Mouse (Mus musculus) limb, embryonic 11.5 days (tissue): ENCODE results near the gene Zfp207. TPM values are rescaled to one million over a fixed set of nuclear protein-coding genes. Genes with fewer than 3 reads are reported as not detected.
A peak's percentile ranks its signal among the peaks of the same experiment; 100 is the strongest.

ENCODE experiments used
- ATAC-seq: fragments of 200-750 bp; cut with Nextera tagmentation; 2 replicates; pipeline ENCODE4 v1.8.0; 2017; ENCODE audit warnings: low read depth; ENCODE audit not compliant: insufficient number of reproducible peaks, low FRiP score, low TSS enrichment
- DNase-seq: peaks from one replicate; pipeline ENCODE4 v3.0.0-alpha.2; 2015; ENCODE audit warnings: low spot score
- H3K27ac ChIP-seq: fragments of 300-500 bp; sonication (generic); replicated peaks from 2 replicates; pipeline ENCODE4 v1.5.1; 2014; ENCODE audit warnings: low read depth, mild to moderate bottlenecking, low read length
- H3K27me3 ChIP-seq: fragments of 300-500 bp; sonication (generic); 2 replicates; pipeline ENCODE4 v1.6.1; 2014; ENCODE audit warnings: mild to moderate bottlenecking, low read length, mixed read lengths; ENCODE audit not compliant: control insufficient read depth, insufficient read depth
- H3K36me3 ChIP-seq: fragments of 300-500 bp; sonication (generic); 2 replicates; pipeline ENCODE4 v1.6.1; 2014; ENCODE audit warnings: mild to moderate bottlenecking, low read length, moderate library complexity, mixed read lengths; ENCODE audit not compliant: control insufficient read depth, insufficient read depth
- H3K4me1 ChIP-seq: fragments of 300-500 bp; sonication (generic); 2 replicates; pipeline ENCODE4 v1.6.1; 2014; ENCODE audit warnings: low read length, mixed read lengths; ENCODE audit not compliant: control insufficient read depth, insufficient read depth
- H3K4me2 ChIP-seq: fragments of 300-500 bp; sonication (generic); 2 replicates; pipeline ENCODE4 v1.6.1; 2014; ENCODE audit warnings: low read depth, mild to moderate bottlenecking, moderate library complexity; ENCODE audit not compliant: severe bottlenecking
- H3K4me3 ChIP-seq: fragments of 300-500 bp; sonication (generic); 2 replicates; pipeline ENCODE4 v1.5.1; 2014; ENCODE audit warnings: low read depth, low read length
- H3K9ac ChIP-seq: fragments of 300-500 bp; sonication (generic); 2 replicates; pipeline ENCODE4 v1.6.1; 2014; ENCODE audit warnings: mild to moderate bottlenecking, low read length
- H3K9me3 ChIP-seq: fragments of 300-500 bp; sonication (generic); 2 replicates; pipeline ENCODE4 v1.6.1; 2016; ENCODE audit warnings: low read length; ENCODE audit not compliant: control insufficient read depth
- WGBS: fragments of 180-500 bp; shearing (Covaris S2); extraction: QIAGEN DNeasy Blood & Tissue Kit; methylation state at CpG from one replicate; pipeline ENCODE4 v1.1.7; 2014; 5-methylcytosine and 5-hydroxymethylcytosine counted together
- polyA plus RNA-seq: library from polyadenylated mRNA; unstranded; fragments of >200 nt; fragmentation: Nextera tagmentation; extraction: Ambion mirVana; gene quantifications from 2 replicates; pipeline ENCODE4 v1.2.1, GENCODE M21; 2014

Zfp207 gene
- 343 and 367 TPM in 2 replicates for polyA plus RNA-seq

DNA sequence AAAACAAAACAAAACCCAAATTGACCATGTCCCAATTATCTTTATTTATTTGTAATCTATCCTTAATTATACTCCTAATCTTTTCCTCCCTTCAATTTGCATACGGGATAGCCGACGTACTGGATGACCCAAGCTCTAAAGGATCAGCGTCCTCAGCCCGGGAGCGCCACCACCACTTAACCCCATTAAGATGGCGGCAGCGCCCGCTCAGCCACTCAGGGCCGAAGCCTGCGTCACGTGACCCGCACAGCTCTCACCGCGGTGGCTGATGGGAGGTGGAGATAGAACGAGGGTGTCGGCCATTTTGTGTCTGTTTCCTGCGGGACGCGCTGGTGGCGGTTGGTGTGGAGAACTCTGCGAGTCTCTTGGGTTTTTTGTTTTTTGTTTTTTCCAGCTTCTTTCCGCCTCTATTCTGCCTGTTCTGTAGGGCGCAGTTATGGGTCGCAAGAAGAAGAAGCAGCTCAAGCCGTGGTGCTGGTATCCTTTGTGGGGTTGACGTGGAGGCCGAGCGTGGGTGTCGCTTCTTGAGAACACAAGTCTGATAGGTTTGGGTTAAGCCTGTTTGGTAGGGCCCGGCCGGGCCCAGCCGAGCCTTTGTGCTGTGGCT is at the start of gene Zfp207:
Gene Zfp207 (plus strand): TSS at position 261 of the 607 bp plus-strand sequence.
- DNase-seq (peak; percentile 98), ATAC-seq (peak; percentile 91)
- H3K9ac ChIP-seq, result peak within 1 kb of the TSS; percentile 99
- H3K27me3 ChIP-seq, result no peaks in the 10 kb centered on the region
- WGBS, result under 1% methylated on average over 33 of the region's 33 CpGs
- H3K27ac ChIP-seq, result peak within 1 kb of the TSS; percentile 64; the same call in 1 of the 2 replicates
- peaks cover 7% of the 10 kb centered on the region; the same call in 1 of the 2 replicates for H3K4me1 ChIP-seq
- peak within 1 kb of the TSS; percentile 92 for H3K4me2 ChIP-seq
- no peaks in the 10 kb centered on the region for H3K9me3 ChIP-seq
- peak within 1 kb of the TSS; percentile 97 for H3K4me3 ChIP-seq
- H3K36me3 ChIP-seq, result peaks cover 5% of the 10 kb centered on the region; the same call in 1 of the 2 replicates

DNA sequence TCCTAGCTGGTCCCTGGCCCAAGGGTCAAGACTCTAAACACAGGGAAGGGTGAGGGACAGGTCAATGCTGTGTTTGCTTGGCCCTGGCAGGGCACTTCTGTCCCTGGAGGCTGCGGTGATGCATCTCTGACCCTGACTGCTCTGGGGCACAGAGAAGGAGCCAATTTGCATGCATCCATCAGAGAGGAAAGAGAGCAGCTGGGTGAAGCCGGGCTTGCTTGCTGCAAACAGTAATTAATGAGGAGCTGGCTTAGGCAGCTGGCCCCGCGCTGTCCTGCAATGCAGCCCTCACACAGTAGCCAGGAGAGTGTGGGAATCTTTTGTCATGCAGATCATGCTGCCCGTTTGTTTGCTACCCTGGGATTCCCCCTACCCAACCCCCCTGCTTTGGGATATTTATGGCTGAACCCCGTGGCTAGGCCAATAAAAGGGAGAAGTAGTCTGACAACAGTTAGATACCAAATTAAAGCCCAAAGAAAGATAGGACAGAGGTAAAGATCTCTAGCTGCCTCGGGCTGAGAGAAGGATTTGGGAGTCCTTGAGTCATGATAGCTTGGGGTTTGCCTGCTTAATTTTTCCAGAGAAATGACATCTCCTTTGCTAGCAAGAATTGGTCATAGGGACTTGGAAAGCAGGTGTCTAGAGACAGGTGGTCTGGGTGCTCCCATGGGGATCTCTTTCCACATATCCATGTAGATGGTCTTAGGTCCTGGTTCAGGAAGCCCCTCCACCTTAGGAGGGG is 47.3 kb upstream of the Zfp207 start:
- Histone ChIP-seq H3K4me3 (no peak overlapping the region), H3K4me1 (0 out of 2 replicates have a peak, but pooled peaks cover 3% of the 10 kb centered on the region), H3K27ac (no peak overlapping the region), H3K36me3 (no peaks in the 10 kb centered on the region), H3K9ac (no peak overlapping the region), H3K4me2 (no peak overlapping the region), H3K9me3 (no peaks in the 10 kb centered on the region), H3K27me3 (no peaks in the 10 kb centered on the region)
- ATAC-seq (no peak), DNase-seq (peak; percentile 28)
- WGBS, result 1% methylated on average over 7 of the region's 7 CpGs

DNA sequence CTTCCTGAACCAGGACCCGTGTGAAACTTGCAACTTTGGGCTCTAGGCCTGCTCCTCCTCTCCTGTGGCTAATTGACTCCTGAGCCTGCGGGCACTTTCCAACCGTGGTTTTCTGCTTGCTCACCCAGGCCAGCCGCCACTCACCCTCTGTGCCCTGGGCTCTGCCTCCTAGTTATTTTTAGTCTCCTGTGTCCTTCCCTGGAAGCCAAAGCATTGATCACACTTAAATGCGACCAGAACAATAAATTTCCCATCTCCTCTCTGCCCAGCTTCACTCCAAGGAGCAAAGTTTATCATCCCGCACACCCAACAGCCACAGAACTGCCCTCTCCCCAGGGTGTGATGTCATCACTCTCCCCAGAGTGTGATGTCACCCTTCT is 46.7 kb upstream of the Zfp207 start:
- Histone ChIP-seq H3K4me1 (0 out of 2 replicates have a peak, but pooled peaks cover 3% of the 10 kb centered on the region), H3K4me3 (no peak overlapping the region), H3K4me2 (no peak overlapping the region), H3K9ac (no peak overlapping the region), H3K36me3 (no peaks in the 10 kb centered on the region), H3K27me3 (no peaks in the 10 kb centered on the region), H3K9me3 (no peaks in the 10 kb centered on the region), H3K27ac (no peak overlapping the region)
- WGBS, result 14% methylated on average over 6 of the region's 6 CpGs
- DNase-seq (no peak), ATAC-seq (no peak)

DNA sequence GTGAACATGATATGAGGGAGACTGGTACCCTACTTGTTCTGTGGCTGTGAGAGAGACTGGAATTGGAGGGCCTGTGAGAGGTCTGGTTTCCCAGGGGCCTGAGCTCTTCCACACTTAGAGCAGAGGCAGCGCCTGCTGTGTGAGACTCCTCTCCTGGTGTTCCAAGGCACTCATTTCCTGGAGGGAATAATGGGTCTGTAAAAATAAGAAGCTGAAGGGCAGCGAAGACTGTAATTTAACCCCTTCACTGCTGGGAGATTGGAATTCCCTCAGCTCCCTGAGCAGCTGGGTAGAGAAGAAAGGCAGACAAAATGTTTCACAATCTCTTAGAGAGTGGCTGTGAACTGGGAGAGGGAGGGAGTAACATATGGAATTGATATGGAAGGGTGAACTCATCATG is 40.6 kb upstream of the Zfp207 start:
- H3K4me2 ChIP-seq, result no peak overlapping the region
- 6% methylated on average over 2 of the region's 2 CpGs for WGBS
- no peak for ATAC-seq
- no peak overlapping the region for H3K4me3 ChIP-seq
- no peak overlapping the region for H3K9ac ChIP-seq
- H3K36me3 ChIP-seq, result no peaks in the 10 kb centered on the region
- DNase-seq, result peak; percentile 49
- H3K27ac ChIP-seq, result no peak overlapping the region
- no peaks in the 10 kb centered on the region; the same call in 1 of the 2 replicates for H3K4me1 ChIP-seq
- no peaks in the 10 kb centered on the region for H3K9me3 ChIP-seq
- H3K27me3 ChIP-seq, result no peaks in the 10 kb centered on the region

DNA sequence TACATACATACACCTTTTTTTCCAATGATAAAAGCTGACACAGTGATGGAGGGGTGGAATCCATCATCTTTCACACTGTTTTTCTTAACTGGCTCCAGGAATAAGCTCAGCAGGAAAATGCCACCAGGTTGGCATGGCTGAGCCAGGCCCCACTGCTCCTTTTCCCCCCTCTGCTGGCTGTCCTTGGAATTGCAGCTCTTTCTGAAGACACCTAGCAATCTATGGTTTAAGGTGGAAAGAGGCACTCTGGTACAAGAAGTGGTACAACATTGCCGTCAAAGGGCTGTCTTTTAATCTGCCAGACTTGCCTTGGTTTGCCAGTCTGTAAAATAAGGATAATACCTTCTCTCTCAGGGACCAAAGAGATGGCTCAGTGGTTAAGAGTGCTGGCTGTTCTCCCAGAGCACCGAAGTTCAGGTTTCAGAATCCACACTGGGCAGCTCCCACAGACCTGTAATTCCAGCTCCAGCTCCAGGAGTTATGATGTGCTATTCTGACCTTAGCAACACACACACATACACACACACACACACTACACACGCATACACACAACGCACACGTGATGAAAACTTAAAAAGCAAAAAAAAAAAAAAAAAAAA is 31.1 kb upstream of the Zfp207 start:
- no peak overlapping the region for H3K4me2 ChIP-seq
- no peak overlapping the region for H3K9ac ChIP-seq
- no peaks in the 10 kb centered on the region for H3K9me3 ChIP-seq
- H3K36me3 ChIP-seq, result no peaks in the 10 kb centered on the region
- no peak overlapping the region for H3K4me3 ChIP-seq
- H3K4me1 ChIP-seq, result no peaks in the 10 kb centered on the region
- ATAC-seq (no peak), DNase-seq (peak; percentile 91)
- WGBS, result 80% methylated on average over 5 of the region's 5 CpGs
- H3K27me3 ChIP-seq, result no peaks in the 10 kb centered on the region
- H3K27ac ChIP-seq, result no peak overlapping the region

DNA sequence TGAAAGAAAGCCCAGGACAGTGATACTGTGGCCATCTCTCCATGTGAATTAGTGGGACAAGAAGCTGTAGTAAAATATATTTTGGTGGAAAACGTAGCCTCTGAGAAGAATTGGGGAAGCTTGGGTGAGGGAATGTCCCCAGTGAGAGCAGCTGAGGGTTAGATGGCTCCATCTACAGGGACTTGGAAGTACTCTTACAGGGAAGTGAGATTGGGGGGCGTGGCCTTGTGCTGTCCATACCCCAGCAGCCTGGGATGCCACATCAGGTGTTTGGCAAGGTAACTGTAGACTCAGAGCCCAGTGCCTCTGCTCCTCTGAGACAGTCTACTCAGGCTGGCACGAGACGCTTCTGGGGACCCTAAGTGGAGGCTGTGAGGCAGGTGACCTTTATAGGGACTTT is 28.2 kb upstream of the Zfp207 start:
- no peak for ATAC-seq

DNA sequence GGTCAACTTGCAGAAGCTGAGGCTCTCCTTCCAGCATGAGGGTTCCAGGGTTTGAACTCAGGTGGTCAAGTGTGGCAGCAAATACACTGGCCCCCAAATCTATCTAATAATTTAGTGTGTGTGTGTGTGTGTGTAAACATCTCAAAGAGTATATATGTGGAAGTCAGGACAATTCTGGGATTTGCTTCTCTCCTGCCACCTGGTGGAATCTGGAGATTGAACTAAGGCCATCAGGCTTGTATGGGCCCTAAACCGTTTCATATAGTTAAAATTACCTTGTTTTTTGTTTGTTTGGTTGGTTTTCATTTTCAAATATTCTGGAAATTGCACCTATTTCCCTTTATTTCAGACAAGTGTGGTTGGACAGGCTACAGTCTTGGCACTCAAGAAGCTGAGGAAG is 14.1 kb upstream of the Zfp207 start:
- H3K27me3 ChIP-seq, result no peaks in the 10 kb centered on the region
- no peak overlapping the region for H3K4me3 ChIP-seq
- peaks cover 2% of the 10 kb centered on the region; the same call in 1 of the 2 replicates for H3K36me3 ChIP-seq
- no peak overlapping the region for H3K9ac ChIP-seq
- ATAC-seq, result no peak
- no peak overlapping the region for H3K4me2 ChIP-seq
- no peaks in the 10 kb centered on the region for H3K4me1 ChIP-seq
- no peaks in the 10 kb centered on the region for H3K9me3 ChIP-seq
- 95% methylated on average over 1 of the region's 1 CpGs for WGBS
- no peak for DNase-seq
- no peak overlapping the region for H3K27ac ChIP-seq

More for the DNA sequence above, 28.2 kb upstream of the Zfp207 start:
- DNase-seq, result no peak
- no peak overlapping the region for H3K4me2 ChIP-seq
- no peaks in the 10 kb centered on the region for H3K4me1 ChIP-seq
- no peak overlapping the region for H3K27ac ChIP-seq
- no peak overlapping the region for H3K9ac ChIP-seq
- no peaks in the 10 kb centered on the region for H3K9me3 ChIP-seq
- H3K27me3 ChIP-seq, result no peaks in the 10 kb centered on the region
- no peaks in the 10 kb centered on the region for H3K36me3 ChIP-seq
- no peak overlapping the region for H3K4me3 ChIP-seq
- 40% methylated on average over 4 of the region's 4 CpGs for WGBS

DNA sequence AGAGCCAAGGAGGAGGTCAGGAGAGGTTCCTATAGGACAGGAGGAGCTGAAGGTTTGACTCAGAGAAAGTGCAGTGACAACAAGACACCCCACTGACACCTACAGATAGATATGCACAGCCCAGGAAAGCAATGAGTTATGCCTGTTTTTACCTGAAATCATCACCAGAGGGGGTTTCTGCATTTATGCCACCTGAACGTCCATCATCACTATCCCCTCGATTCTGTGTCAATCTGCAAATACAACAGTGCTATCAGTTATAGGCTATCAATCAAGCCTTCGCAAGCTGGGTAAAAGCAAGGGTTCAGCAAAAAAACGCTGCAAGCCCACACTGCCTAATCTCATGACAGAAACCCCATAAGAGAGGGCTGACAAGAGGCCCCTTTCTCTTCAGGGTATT is 6.4 kb upstream of the Zfp207 start:
- no peaks in the 10 kb centered on the region; the same call in 1 of the 2 replicates for H3K36me3 ChIP-seq
- WGBS, result 76% methylated on average over 4 of the region's 4 CpGs
- H3K9me3 ChIP-seq, result no peaks in the 10 kb centered on the region
- H3K4me2 ChIP-seq, result peak overlapping the region; percentile 86; the same call in 1 of the 2 replicates
- no peak overlapping the region for H3K4me3 ChIP-seq
- DNase-seq (no peak), ATAC-seq (no peak)
- no peak overlapping the region for H3K27ac ChIP-seq
- H3K9ac ChIP-seq, result no peak overlapping the region
- peaks cover 3% of the 10 kb centered on the region; the same call in 1 of the 2 replicates for H3K4me1 ChIP-seq
- no peaks in the 10 kb centered on the region for H3K27me3 ChIP-seq
